Mouse (Mus musculus): ENCODE results near the gene 1500011B03Rik. TPM values are rescaled to one million over a fixed set of nuclear protein-coding genes. Genes with fewer than 3 reads are reported as not detected.
"Not testable (repeated sequence)": the region's sequence is repeated elsewhere in the genome, so short reads cannot be mapped to it uniquely, and the experiment has no call there.

1500011B03Rik gene
- polyA plus RNA-seq (2014; fragmentation: Nextera tagmentation; extraction: Ambion mirVana) = 94.3 and 103 TPM in 2 replicates

- ATAC-seq (replicated peaks; ENCODE audit: low FRiP score, low TSS enrichment, low read depth) (peak; percentile 81), DNase-seq (ENCODE audit: low spot score) (peak; percentile 91)
- peak within 1 kb of the TSS; percentile 64 for H3K9ac ChIP-seq (ENCODE audit: low read length)
- WGBS = 7% methylated on average over 53 of the region's 53 CpGs
- no peaks in the 10 kb centered on the region; the same call in 1 of the 2 replicates for H3K36me3 ChIP-seq (ENCODE audit: control insufficient read depth, insufficient read depth, low read length)
- no peaks in the 10 kb centered on the region for H3K4me1 ChIP-seq (replicated peaks; ENCODE audit: control insufficient read depth, insufficient read depth, low read length)
- H3K27ac ChIP-seq (ENCODE audit: low read depth) = no peak within 1 kb of the TSS
- H3K4me2 ChIP-seq (ENCODE audit: low read length) = peak within 1 kb of the TSS; percentile 51
- H3K4me3 ChIP-seq (ENCODE audit: low read depth, low read length) = peak within 1 kb of the TSS; percentile 64
- no peaks in the 10 kb centered on the region for H3K9me3 ChIP-seq (ENCODE audit: control insufficient read depth, low read length)
- no peaks in the 10 kb centered on the region for H3K27me3 ChIP-seq (replicated peaks; ENCODE audit: control insufficient read depth, insufficient read depth, low read length)
Measured at GRCm38 (mm10) chr5:114822796-114823688, at the start of gene 1500011B03Rik. TSS of gene 1500011B03Rik (minus strand) at chr5:114823468.

GRCm38 (mm10) chr5:114865279-114865678 is 42.0 kb upstream of the 1500011B03Rik start:
- 92% methylated on average over 12 of the region's 12 CpGs for WGBS

GRCm38 (mm10) chr5:114864813-114865212 is 41.5 kb upstream of the 1500011B03Rik start:
- Histone ChIP-seq H3K36me3 (ENCODE audit: control insufficient read depth, insufficient read depth, low read length) (no peaks in the 10 kb centered on the region), H3K4me2 (ENCODE audit: low read length) (no peak overlapping the region), H3K4me1 (replicated peaks; ENCODE audit: control insufficient read depth, insufficient read depth, low read length) (no peaks in the 10 kb centered on the region), H3K9ac (ENCODE audit: low read length) (no peak overlapping the region), H3K9me3 (ENCODE audit: control insufficient read depth, low read length) (peaks cover 13% of the 10 kb centered on the region), H3K27ac (ENCODE audit: low read depth) (no peak overlapping the region), H3K4me3 (ENCODE audit: low read depth, low read length) (no peak overlapping the region), H3K27me3 (replicated peaks; ENCODE audit: control insufficient read depth, insufficient read depth, low read length) (no peaks in the 10 kb centered on the region)
- no peak for ATAC-seq (replicated peaks; ENCODE audit: low FRiP score, low TSS enrichment, low read depth)
- WGBS = 86% methylated on average over 7 of the region's 7 CpGs
- DNase-seq (ENCODE audit: low spot score) = no peak

More at GRCm38 (mm10) chr5:114865279-114865678, 42.0 kb upstream of the 1500011B03Rik start:
- Histone ChIP-seq H3K27ac (ENCODE audit: low read depth) (no peak overlapping the region), H3K4me3 (ENCODE audit: low read depth, low read length) (no peak overlapping the region), H3K4me2 (ENCODE audit: low read length) (no peak overlapping the region), H3K9ac (ENCODE audit: low read length) (no peak overlapping the region), H3K4me1 (replicated peaks; ENCODE audit: control insufficient read depth, insufficient read depth, low read length) (no peaks in the 10 kb centered on the region), H3K27me3 (replicated peaks; ENCODE audit: control insufficient read depth, insufficient read depth, low read length) (no peaks in the 10 kb centered on the region), H3K36me3 (ENCODE audit: control insufficient read depth, insufficient read depth, low read length) (no peaks in the 10 kb centered on the region), H3K9me3 (ENCODE audit: control insufficient read depth, low read length) (peaks cover 13% of the 10 kb centered on the region)
- DNase-seq (ENCODE audit: low spot score) (no peak), ATAC-seq (replicated peaks; ENCODE audit: low FRiP score, low TSS enrichment, low read depth) (no peak)

- 59% methylated on average over 6 of the region's 6 CpGs for WGBS
- ATAC-seq (replicated peaks; ENCODE audit: low FRiP score, low TSS enrichment, low read depth) (no peak), DNase-seq (ENCODE audit: low spot score) (no peak)
- Histone ChIP-seq H3K36me3 (ENCODE audit: control insufficient read depth, insufficient read depth, low read length) (no peaks in the 10 kb centered on the region), H3K27ac (ENCODE audit: low read depth) (no peak overlapping the region), H3K9ac (ENCODE audit: low read length) (no peak overlapping the region), H3K4me3 (ENCODE audit: low read depth, low read length) (no peak overlapping the region), H3K4me2 (ENCODE audit: low read length) (no peak overlapping the region), H3K4me1 (replicated peaks; ENCODE audit: control insufficient read depth, insufficient read depth, low read length) (no peaks in the 10 kb centered on the region), H3K27me3 (replicated peaks; ENCODE audit: control insufficient read depth, insufficient read depth, low read length) (peaks cover 7% of the 10 kb centered on the region), H3K9me3 (ENCODE audit: control insufficient read depth, low read length) (no peaks in the 10 kb centered on the region)
Measured at GRCm38 (mm10) chr5:114861730-114862129, 38.5 kb upstream of the 1500011B03Rik start.

DNA sequence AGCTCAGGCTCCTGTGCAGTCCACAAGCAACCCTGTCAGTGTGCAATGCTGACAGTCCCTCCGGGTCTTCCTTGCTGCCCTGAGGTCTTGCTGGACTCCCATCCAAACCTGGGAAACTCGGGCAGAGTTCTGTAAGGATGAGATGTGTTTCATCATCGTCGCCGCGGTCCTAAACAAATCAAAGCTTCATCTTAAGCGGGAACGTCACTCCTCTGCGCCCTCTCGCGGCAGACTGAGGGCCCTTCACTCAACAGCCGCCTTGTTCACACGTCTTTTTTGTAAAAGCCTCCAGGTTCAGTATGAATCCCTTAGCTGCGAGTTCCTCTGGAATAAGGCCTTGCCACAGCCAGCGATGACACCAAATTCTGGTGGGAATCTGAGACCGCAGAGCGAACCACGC is 36.0 kb upstream of the 1500011B03Rik start:
- DNase-seq (ENCODE audit: low spot score) (peak; percentile 88), ATAC-seq (replicated peaks; ENCODE audit: low FRiP score, low TSS enrichment, low read depth) (no peak)
- H3K36me3 ChIP-seq (ENCODE audit: control insufficient read depth, insufficient read depth, low read length) = no peaks in the 10 kb centered on the region
- no peaks in the 10 kb centered on the region; the same call in 1 of the 2 replicates for H3K4me1 ChIP-seq (replicated peaks; ENCODE audit: control insufficient read depth, insufficient read depth, low read length)
- WGBS = 4% methylated on average over 18 of the region's 18 CpGs
- peaks cover 7% of the 10 kb centered on the region for H3K27me3 ChIP-seq (replicated peaks; ENCODE audit: control insufficient read depth, insufficient read depth, low read length)
- H3K4me2 ChIP-seq (ENCODE audit: low read length) = peak overlapping the region; percentile 46
- H3K27ac ChIP-seq (ENCODE audit: low read depth) = no peak overlapping the region
- H3K9me3 ChIP-seq (ENCODE audit: control insufficient read depth, low read length) = no peaks in the 10 kb centered on the region
- peak overlapping the region; percentile 21 for H3K4me3 ChIP-seq (ENCODE audit: low read depth, low read length)
- H3K9ac ChIP-seq (ENCODE audit: low read length) = no peak overlapping the region

DNA sequence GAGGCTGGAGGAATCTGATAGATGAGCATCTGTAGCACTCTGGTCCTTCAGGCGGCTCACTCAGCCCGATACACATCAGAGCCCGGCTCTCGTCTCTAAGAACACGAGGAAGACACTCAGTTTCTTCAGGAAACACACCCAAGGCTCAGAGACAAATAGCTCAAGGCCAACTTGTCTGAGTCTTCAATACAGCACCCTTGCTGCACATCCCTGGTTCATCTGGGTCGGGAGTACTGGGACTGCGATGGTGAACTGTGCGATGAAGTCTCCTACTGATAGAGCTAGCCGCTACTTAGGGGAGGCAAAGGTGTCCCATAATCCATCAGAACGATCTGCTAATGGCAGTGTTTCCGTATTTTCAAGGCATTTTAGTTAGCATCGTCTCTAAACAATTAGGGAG is 35.3 kb upstream of the 1500011B03Rik start, which contains the start of gene Gm9936:
Gene Gm9936, minus strand, starts transcription at position 101 of the 400 bp plus-strand sequence.
- no peak within 1 kb of the TSS for H3K27ac ChIP-seq (ENCODE audit: low read depth)
- H3K9ac ChIP-seq (ENCODE audit: low read length) = no peak within 1 kb of the TSS
- H3K9me3 ChIP-seq (ENCODE audit: control insufficient read depth, low read length) = no peaks in the 10 kb centered on the region
- DNase-seq (ENCODE audit: low spot score) = no peak
- peaks cover 7% of the 10 kb centered on the region for H3K27me3 ChIP-seq (replicated peaks; ENCODE audit: control insufficient read depth, insufficient read depth, low read length)
- H3K36me3 ChIP-seq (ENCODE audit: control insufficient read depth, insufficient read depth, low read length) = no peaks in the 10 kb centered on the region
- ATAC-seq (replicated peaks; ENCODE audit: low FRiP score, low TSS enrichment, low read depth) = no peak
- WGBS = 83% methylated on average over 12 of the region's 12 CpGs
- peak within 1 kb of the TSS; percentile 21 for H3K4me3 ChIP-seq (ENCODE audit: low read depth, low read length)
- H3K4me1 ChIP-seq (replicated peaks; ENCODE audit: control insufficient read depth, insufficient read depth, low read length) = no peaks in the 10 kb centered on the region; the same call in 1 of the 2 replicates
- H3K4me2 ChIP-seq (ENCODE audit: low read length) = peak within 1 kb of the TSS; percentile 46

DNA sequence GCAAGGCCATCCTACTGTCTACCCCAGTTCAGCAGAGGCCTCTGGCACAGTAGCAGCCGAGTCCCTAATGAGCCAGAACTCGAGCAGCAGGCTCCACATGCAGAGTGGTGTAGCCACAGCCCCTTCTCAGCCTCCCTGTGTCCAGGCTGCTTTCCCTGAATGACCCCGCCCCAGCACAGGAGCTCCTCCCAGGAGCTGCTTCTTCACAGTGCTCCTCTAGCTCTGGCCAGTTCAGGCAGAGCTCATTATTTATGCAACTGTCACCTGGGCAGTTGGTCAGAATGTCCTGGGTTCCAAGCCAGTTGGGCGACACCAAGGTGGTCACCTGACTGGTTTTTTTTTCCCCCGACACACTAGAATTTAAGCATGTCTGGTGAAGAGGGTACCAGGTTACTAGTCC is 30.1 kb upstream of the 1500011B03Rik start, which contains the start of gene 4930519G04Rik:
Gene 4930519G04Rik, plus strand, starts transcription at position 301 of the 400 bp plus-strand sequence.
- not testable (repeated sequence) for H3K27me3 ChIP-seq (replicated peaks; ENCODE audit: control insufficient read depth, insufficient read depth, low read length); H3K4me3 ChIP-seq (ENCODE audit: low read depth, low read length); H3K9me3 ChIP-seq (ENCODE audit: control insufficient read depth, low read length); ATAC-seq (replicated peaks; ENCODE audit: low FRiP score, low TSS enrichment, low read depth); H3K36me3 ChIP-seq (ENCODE audit: control insufficient read depth, insufficient read depth, low read length); H3K27ac ChIP-seq (ENCODE audit: low read depth); H3K4me1 ChIP-seq (replicated peaks; ENCODE audit: control insufficient read depth, insufficient read depth, low read length); H3K4me2 ChIP-seq (ENCODE audit: low read length); DNase-seq (ENCODE audit: low spot score); H3K9ac ChIP-seq (ENCODE audit: low read length)
- WGBS = 77% methylated on average over 3 of the region's 5 CpGs

- H3K4me2 ChIP-seq (ENCODE audit: low read length) = no peak overlapping the region
- ATAC-seq (replicated peaks; ENCODE audit: low FRiP score, low TSS enrichment, low read depth) = no peak
- no peaks in the 10 kb centered on the region for H3K36me3 ChIP-seq (ENCODE audit: control insufficient read depth, insufficient read depth, low read length)
- 82% methylated on average over 20 of the region's 20 CpGs for whole genome bisulfite sequencing
- no peak overlapping the region for H3K27ac ChIP-seq (ENCODE audit: low read depth)
- no peaks in the 10 kb centered on the region for H3K9me3 ChIP-seq (ENCODE audit: control insufficient read depth, low read length)
- H3K9ac ChIP-seq (ENCODE audit: low read length) = no peak overlapping the region
- H3K4me1 ChIP-seq (replicated peaks; ENCODE audit: control insufficient read depth, insufficient read depth, low read length) = no peaks in the 10 kb centered on the region; the same call in 1 of the 2 replicates
- H3K27me3 ChIP-seq (replicated peaks; ENCODE audit: control insufficient read depth, insufficient read depth, low read length) = no peaks in the 10 kb centered on the region
- no peak for DNase-seq (ENCODE audit: low spot score)
- H3K4me3 ChIP-seq (ENCODE audit: low read depth, low read length) = no peak overlapping the region
Measured at GRCm38 (mm10) chr5:114851565-114852236, 28.4 kb upstream of the 1500011B03Rik start.
